Mouse (Mus musculus): ENCODE results near the gene Sik1.

- TF ChIP-seq CTCF (IDR thresholded peaks at IDR 0.05; ENCODE audit: low read depth) (no peak), EP300 (IDR thresholded peaks at IDR 0.05; ENCODE audit: low read depth) (no peak)
Measured at GRCm38 (mm10) chr17:31806496-31806895, 49.1 kb downstream of the Sik1 start.
